Mouse (Mus musculus) stomach, embryonic 15.5 days (tissue): ENCODE data around the gene Nfkbie. TPM values are rescaled to one million over a fixed set of nuclear protein-coding genes. Genes with fewer than 3 reads are reported as not detected.

Source experiments
- ATAC-seq: fragments of 200-750 bp; cut with Nextera tagmentation; 2 replicates; pipeline ENCODE4 v1.8.0; 2017; ENCODE audit warnings: low read depth, moderate number of reproducible peaks, moderate TSS enrichment; ENCODE audit not compliant: insufficient read depth, low FRiP score
- H3K27ac ChIP-seq: fragments of 300-500 bp; sonication (generic); 2 replicates; pipeline ENCODE4 v1.5.1; 2015; ENCODE audit warnings: mild to moderate bottlenecking, inconsistent platforms
- H3K27me3 ChIP-seq: fragments of 300-500 bp; sonication (generic); replicated peaks from 2 replicates; pipeline ENCODE4 v1.6.1; 2015; ENCODE audit warnings: inconsistent platforms
- H3K36me3 ChIP-seq: fragments of 300-500 bp; sonication (generic); 2 replicates; pipeline ENCODE4 v1.6.1; 2015; ENCODE audit warnings: inconsistent platforms
- H3K4me1 ChIP-seq: fragments of 300-500 bp; sonication (generic); 2 replicates; pipeline ENCODE4 v1.6.1; 2015; ENCODE audit warnings: inconsistent platforms
- H3K4me2 ChIP-seq: fragments of 300-500 bp; sonication (generic); 2 replicates; pipeline ENCODE4 v1.6.1; 2015; ENCODE audit warnings: mild to moderate bottlenecking, inconsistent platforms
- H3K4me3 ChIP-seq: fragments of 300-500 bp; sonication (generic); replicated peaks from 2 replicates; pipeline ENCODE4 v1.5.1; 2015; ENCODE audit warnings: inconsistent platforms
- H3K9ac ChIP-seq: fragments of 300-500 bp; sonication (generic); 2 replicates; pipeline ENCODE4 v1.6.1; 2015; ENCODE audit warnings: inconsistent platforms
- H3K9me3 ChIP-seq: fragments of 300-500 bp; sonication (generic); 2 replicates; pipeline ENCODE4 v1.6.1; 2016; ENCODE audit warnings: inconsistent platforms
- WGBS: fragments of 180-500 bp; shearing (Covaris S2); methylation state at CpG from one replicate; pipeline ENCODE4 v1.1.7; 2015; 5-methylcytosine and 5-hydroxymethylcytosine counted together
- polyA plus RNA-seq: library from polyadenylated mRNA; unstranded; fragments of >200 nt; fragmentation: Nextera tagmentation; extraction: Ambion mirVana; gene quantifications from 2 replicates; pipeline ENCODE4 v1.2.1, GENCODE M21; 2015

Gene Nfkbie
- polyA plus RNA-seq: 4.3 and 4.4 TPM in 2 replicates

DNA sequence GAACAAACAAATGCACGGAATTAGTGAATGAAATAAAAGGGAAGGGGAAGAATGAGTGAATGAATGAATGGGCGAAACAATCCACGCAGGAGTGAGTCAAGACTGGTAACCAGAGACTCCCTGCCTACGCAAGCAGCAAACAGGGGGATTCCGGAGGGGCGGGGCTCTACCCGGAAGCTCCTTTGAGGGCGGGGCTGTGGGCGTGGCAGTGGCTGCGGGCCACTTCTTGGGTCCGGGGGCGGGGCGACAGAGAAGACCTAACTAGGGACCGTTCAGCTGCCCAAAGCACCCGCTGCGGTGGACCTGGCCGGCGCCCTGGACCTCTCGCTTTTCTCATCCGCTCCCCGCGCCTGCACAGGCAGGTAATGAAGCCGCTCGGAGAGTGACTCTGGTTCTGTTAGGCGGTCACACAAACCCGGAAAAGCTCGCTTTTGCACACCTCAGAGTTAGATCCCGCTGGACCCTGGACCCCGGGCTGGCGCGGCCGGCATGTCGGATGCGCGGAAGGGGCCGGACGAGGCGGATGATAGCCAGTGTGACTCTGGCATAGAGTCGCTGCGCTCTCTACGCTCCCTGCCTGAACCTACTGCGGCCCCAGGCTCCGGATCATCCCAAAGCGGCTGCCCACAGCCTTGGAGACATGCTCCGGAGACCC, at the start of gene Nfkbie:
Nfkbie (plus strand) TSS at position 252 of the 655 bp plus-strand sequence.
- Histone ChIP-seq H3K4me2 (peak within 1 kb of the TSS; percentile 95), H3K4me1 (peaks cover 10% of the 10 kb centered on the region), H3K27me3 (peaks cover 10% of the 10 kb centered on the region), H3K9me3 (no peaks in the 10 kb centered on the region), H3K9ac (peak within 1 kb of the TSS; percentile 10; the same call in 1 of the 2 replicates), H3K4me3 (peak within 1 kb of the TSS; percentile 57), H3K36me3 (no peaks in the 10 kb centered on the region), H3K27ac (no peak within 1 kb of the TSS)
- peak; percentile 81 for ATAC-seq
- under 1% methylated on average over 45 of the region's 45 CpGs for WGBS

GRCm38 (mm10) chr17:45505941-45506465, 49.5 kb upstream of the Nfkbie start:
- Histone ChIP-seq H3K27ac (no peak overlapping the region), H3K27me3 (no peaks in the 10 kb centered on the region), H3K9me3 (no peaks in the 10 kb centered on the region), H3K4me2 (peak overlapping the region; percentile 12; the same call in 1 of the 2 replicates), H3K36me3 (peaks cover 5% of the 10 kb centered on the region; the same call in 1 of the 2 replicates), H3K4me3 (no peak overlapping the region), H3K4me1 (peaks cover 4% of the 10 kb centered on the region), H3K9ac (no peak overlapping the region)
- ATAC-seq: no peak
- 72% methylated on average over 6 of the region's 6 CpGs for WGBS

- Histone ChIP-seq H3K4me3 (peak within 1 kb of the TSS; percentile 93), H3K36me3 (peaks cover 5% of the 10 kb centered on the region; the same call in 1 of the 2 replicates), H3K4me2 (peak within 1 kb of the TSS; percentile 48), H3K27ac (peak within 1 kb of the TSS; percentile 84), H3K4me1 (peaks cover 4% of the 10 kb centered on the region), H3K9me3 (no peaks in the 10 kb centered on the region), H3K9ac (peak within 1 kb of the TSS; percentile 78; the same call in 1 of the 2 replicates), H3K27me3 (no peaks in the 10 kb centered on the region)
- peak; percentile 90 for ATAC-seq
- WGBS: under 1% methylated on average over 42 of the region's 42 CpGs
Observed at GRCm38 (mm10) chr17:45506700-45507189, 48.8 kb upstream of the Nfkbie start, which contains the start of gene Aars2. Gene Aars2, plus strand, starts transcription at chr17:45506841.

- Histone ChIP-seq H3K27me3 (no peaks in the 10 kb centered on the region), H3K9ac (no peak overlapping the region), H3K4me2 (no peak overlapping the region), H3K27ac (no peak overlapping the region), H3K4me1 (peaks cover 4% of the 10 kb centered on the region), H3K9me3 (no peaks in the 10 kb centered on the region), H3K4me3 (no peak overlapping the region), H3K36me3 (peaks cover 5% of the 10 kb centered on the region; the same call in 1 of the 2 replicates)
- no peak for ATAC-seq
- 89% methylated on average over 4 of the region's 4 CpGs for WGBS
Observed at GRCm38 (mm10) chr17:45510871-45511270, 44.6 kb upstream of the Nfkbie start.

DNA sequence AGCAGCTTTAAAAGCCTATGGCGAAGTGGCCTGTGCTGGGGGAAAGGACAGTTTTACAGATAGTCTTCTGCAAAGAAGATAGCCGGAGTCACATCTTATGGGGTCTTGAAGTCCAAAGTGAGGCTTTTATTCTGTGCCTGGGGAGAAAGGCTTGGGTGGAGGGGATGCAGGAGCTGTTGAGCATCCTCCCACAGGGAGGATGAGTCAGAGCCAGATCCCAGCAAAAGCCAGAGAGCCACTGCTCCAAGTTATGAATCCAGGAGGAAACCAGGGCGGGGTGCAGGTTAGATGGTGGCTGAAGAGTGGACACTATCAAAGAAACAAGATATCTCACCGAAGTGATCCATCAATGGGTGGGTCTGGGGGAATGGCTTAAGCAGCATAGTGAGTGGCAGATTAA, 43.7 kb upstream of the Nfkbie start:
- Histone ChIP-seq H3K4me2 (no peak overlapping the region), H3K4me3 (no peak overlapping the region), H3K27me3 (no peaks in the 10 kb centered on the region), H3K9me3 (no peaks in the 10 kb centered on the region), H3K27ac (no peak overlapping the region), H3K36me3 (peaks cover 5% of the 10 kb centered on the region; the same call in 1 of the 2 replicates), H3K4me1 (peaks cover 4% of the 10 kb centered on the region), H3K9ac (no peak overlapping the region)
- ATAC-seq: no peak
- WGBS: 94% methylated on average over 4 of the region's 4 CpGs

- Histone ChIP-seq H3K9me3 (no peaks in the 10 kb centered on the region), H3K36me3 (no peaks in the 10 kb centered on the region; the same call in 1 of the 2 replicates), H3K4me1 (no peaks in the 10 kb centered on the region), H3K27me3 (no peaks in the 10 kb centered on the region), H3K27ac (no peak overlapping the region), H3K4me3 (no peak overlapping the region), H3K4me2 (no peak overlapping the region), H3K9ac (no peak overlapping the region)
- ATAC-seq: no peak; the same call in 1 of the 2 replicates
- WGBS: 48% methylated on average over 15 of the region's 15 CpGs
Observed at GRCm38 (mm10) chr17:45515204-45515726, 40.2 kb upstream of the Nfkbie start.

GRCm38 (mm10) chr17:45515806-45516205, 39.7 kb upstream of the Nfkbie start:
- ATAC-seq: no peak
- 78% methylated on average over 10 of the region's 10 CpGs for WGBS

GRCm38 (mm10) chr17:45516488-45516887, 39.0 kb upstream of the Nfkbie start:
- no peaks in the 10 kb centered on the region for H3K9me3 ChIP-seq
- peaks cover 4% of the 10 kb centered on the region; the same call in 1 of the 2 replicates for H3K36me3 ChIP-seq
- H3K9ac ChIP-seq: no peak overlapping the region
- ATAC-seq: no peak
- no peak overlapping the region for H3K4me3 ChIP-seq
- WGBS: 49% methylated on average over 8 of the region's 8 CpGs
- H3K4me2 ChIP-seq: no peak overlapping the region
- H3K4me1 ChIP-seq: no peaks in the 10 kb centered on the region
- no peaks in the 10 kb centered on the region for H3K27me3 ChIP-seq
- H3K27ac ChIP-seq: no peak overlapping the region

More at GRCm38 (mm10) chr17:45515806-45516205, 39.7 kb upstream of the Nfkbie start:
- no peaks in the 10 kb centered on the region for H3K4me1 ChIP-seq
- no peak overlapping the region for H3K27ac ChIP-seq
- no peak overlapping the region for H3K4me2 ChIP-seq
- H3K9me3 ChIP-seq: no peaks in the 10 kb centered on the region
- no peak overlapping the region for H3K4me3 ChIP-seq
- H3K27me3 ChIP-seq: no peaks in the 10 kb centered on the region
- peaks cover 4% of the 10 kb centered on the region; the same call in 1 of the 2 replicates for H3K36me3 ChIP-seq
- no peak overlapping the region for H3K9ac ChIP-seq

- Histone ChIP-seq H3K9me3 (no peaks in the 10 kb centered on the region), H3K27me3 (no peaks in the 10 kb centered on the region), H3K36me3 (peaks cover 4% of the 10 kb centered on the region; the same call in 1 of the 2 replicates), H3K4me1 (0 out of 2 replicates have a peak, but pooled peaks cover 2% of the 10 kb centered on the region), H3K4me3 (no peak overlapping the region), H3K9ac (no peak overlapping the region), H3K27ac (no peak overlapping the region), H3K4me2 (no peak overlapping the region)
- ATAC-seq: no peak
- WGBS: 91% methylated on average over 21 of the region's 21 CpGs
Observed at GRCm38 (mm10) chr17:45517135-45517534, 38.4 kb upstream of the Nfkbie start.

DNA sequence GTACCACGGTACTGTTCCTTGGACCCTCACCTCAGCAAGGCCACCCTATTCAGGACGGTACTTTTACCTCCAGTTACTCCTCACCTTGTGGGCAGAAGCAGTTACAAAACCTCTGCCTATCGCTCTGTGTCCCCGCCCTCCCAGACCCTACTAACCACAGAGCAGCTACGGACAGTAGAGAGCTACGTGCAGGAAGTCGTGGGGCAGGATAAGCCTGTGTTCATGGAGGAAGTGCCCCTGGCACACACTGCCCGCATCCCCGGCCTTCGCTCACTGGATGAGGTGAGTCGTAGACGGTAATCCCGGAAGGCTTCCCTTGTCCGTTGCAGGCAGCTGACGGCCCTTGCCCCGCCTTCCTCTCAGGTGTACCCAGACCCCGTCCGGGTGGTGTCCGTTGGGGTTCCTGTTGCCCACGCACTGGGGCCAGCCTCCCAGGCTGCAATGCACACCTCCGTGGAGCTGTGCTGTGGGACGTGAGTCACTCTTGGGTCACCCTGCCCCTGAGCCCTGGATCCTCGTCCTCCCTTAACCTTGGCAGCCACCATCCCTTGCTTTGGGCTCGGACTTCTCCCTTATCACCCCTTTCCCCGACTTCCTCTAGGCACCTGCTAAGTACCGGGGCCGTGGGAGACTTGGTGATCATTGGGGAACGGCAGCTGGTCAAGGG, 37.8 kb upstream of the Nfkbie start:
- peaks cover 4% of the 10 kb centered on the region; the same call in 1 of the 2 replicates for H3K36me3 ChIP-seq
- no peak overlapping the region for H3K4me3 ChIP-seq
- no peak overlapping the region for H3K9ac ChIP-seq
- ATAC-seq: no peak
- H3K4me1 ChIP-seq: 0 out of 2 replicates have a peak, but pooled peaks cover 4% of the 10 kb centered on the region
- no peak overlapping the region for H3K27ac ChIP-seq
- H3K27me3 ChIP-seq: no peaks in the 10 kb centered on the region
- no peaks in the 10 kb centered on the region for H3K9me3 ChIP-seq
- H3K4me2 ChIP-seq: no peak overlapping the region
- 86% methylated on average over 28 of the region's 28 CpGs for WGBS

- H3K9me3 ChIP-seq: no peaks in the 10 kb centered on the region
- no peak overlapping the region for H3K9ac ChIP-seq
- no peaks in the 10 kb centered on the region for H3K27me3 ChIP-seq
- H3K27ac ChIP-seq: no peak overlapping the region
- no peak overlapping the region for H3K4me3 ChIP-seq
- H3K4me1 ChIP-seq: peaks cover 12% of the 10 kb centered on the region; the same call in 1 of the 2 replicates
- peaks cover 4% of the 10 kb centered on the region; the same call in 1 of the 2 replicates for H3K36me3 ChIP-seq
- 75% methylated on average over 12 of the region's 12 CpGs for WGBS
- H3K4me2 ChIP-seq: no peak overlapping the region
- ATAC-seq: no peak
Observed at GRCm38 (mm10) chr17:45518766-45519475, 36.6 kb upstream of the Nfkbie start.
